Mouse (Mus musculus) heart, embryonic 12.5 days (tissue): ENCODE data around the gene Urb2. TPM values are rescaled to one million over a fixed set of nuclear protein-coding genes. Genes with fewer than 3 reads are reported as not detected.

Source experiments
- ATAC-seq: fragments of 200-750 bp; cut with Nextera tagmentation; 2 replicates; pipeline ENCODE4 v1.8.0; 2017; ENCODE audit warnings: moderate TSS enrichment, moderate library complexity; ENCODE audit not compliant: insufficient number of reproducible peaks, low FRiP score
- H3K27ac ChIP-seq: fragments of 300-500 bp; sonication (generic); 2 replicates; pipeline ENCODE4 v1.5.1; 2016; ENCODE audit warnings: mild to moderate bottlenecking, moderate library complexity; ENCODE audit not compliant: poor library complexity, severe bottlenecking
- H3K27me3 ChIP-seq: fragments of 300-500 bp; sonication (generic); replicated peaks from 2 replicates; pipeline ENCODE4 v1.6.1; 2016; ENCODE audit warnings: mild to moderate bottlenecking, moderate library complexity
- H3K36me3 ChIP-seq: fragments of 300-500 bp; sonication (generic); 2 replicates; pipeline ENCODE4 v1.6.1; 2016; ENCODE audit warnings: mild to moderate bottlenecking, moderate library complexity
- H3K4me1 ChIP-seq: fragments of 300-500 bp; sonication (generic); replicated peaks from 2 replicates; pipeline ENCODE4 v1.6.1; 2016; ENCODE audit warnings: mild to moderate bottlenecking
- H3K4me2 ChIP-seq: fragments of 300-500 bp; sonication (generic); 2 replicates; pipeline ENCODE4 v1.6.1; 2016; ENCODE audit warnings: mild to moderate bottlenecking, moderate library complexity
- H3K4me3 ChIP-seq: fragments of 300-500 bp; sonication (generic); 2 replicates; pipeline ENCODE4 v1.5.1; 2016; ENCODE audit warnings: mild to moderate bottlenecking
- H3K9ac ChIP-seq: fragments of 300-500 bp; sonication (generic); 2 replicates; pipeline ENCODE4 v1.6.1; 2016; ENCODE audit warnings: mild to moderate bottlenecking, moderate library complexity
- H3K9me3 ChIP-seq: fragments of 300-500 bp; sonication (generic); replicated peaks from 2 replicates; pipeline ENCODE4 v1.6.1; 2016; ENCODE audit warnings: mild to moderate bottlenecking, moderate library complexity
- WGBS: fragments of 180-500 bp; shearing (Covaris S2); methylation state at CpG from one replicate; pipeline ENCODE4 v1.1.7; 2016; 5-methylcytosine and 5-hydroxymethylcytosine counted together
- polyA plus RNA-seq: library from polyadenylated mRNA; unstranded; fragments of >200 nt; fragmentation: Nextera tagmentation; extraction: Ambion mirVana; gene quantifications from 2 replicates; pipeline ENCODE4 v1.2.1, GENCODE M21; 2016

Gene Urb2
- polyA plus RNA-seq = 5.6 TPM in 2 replicates

DNA sequence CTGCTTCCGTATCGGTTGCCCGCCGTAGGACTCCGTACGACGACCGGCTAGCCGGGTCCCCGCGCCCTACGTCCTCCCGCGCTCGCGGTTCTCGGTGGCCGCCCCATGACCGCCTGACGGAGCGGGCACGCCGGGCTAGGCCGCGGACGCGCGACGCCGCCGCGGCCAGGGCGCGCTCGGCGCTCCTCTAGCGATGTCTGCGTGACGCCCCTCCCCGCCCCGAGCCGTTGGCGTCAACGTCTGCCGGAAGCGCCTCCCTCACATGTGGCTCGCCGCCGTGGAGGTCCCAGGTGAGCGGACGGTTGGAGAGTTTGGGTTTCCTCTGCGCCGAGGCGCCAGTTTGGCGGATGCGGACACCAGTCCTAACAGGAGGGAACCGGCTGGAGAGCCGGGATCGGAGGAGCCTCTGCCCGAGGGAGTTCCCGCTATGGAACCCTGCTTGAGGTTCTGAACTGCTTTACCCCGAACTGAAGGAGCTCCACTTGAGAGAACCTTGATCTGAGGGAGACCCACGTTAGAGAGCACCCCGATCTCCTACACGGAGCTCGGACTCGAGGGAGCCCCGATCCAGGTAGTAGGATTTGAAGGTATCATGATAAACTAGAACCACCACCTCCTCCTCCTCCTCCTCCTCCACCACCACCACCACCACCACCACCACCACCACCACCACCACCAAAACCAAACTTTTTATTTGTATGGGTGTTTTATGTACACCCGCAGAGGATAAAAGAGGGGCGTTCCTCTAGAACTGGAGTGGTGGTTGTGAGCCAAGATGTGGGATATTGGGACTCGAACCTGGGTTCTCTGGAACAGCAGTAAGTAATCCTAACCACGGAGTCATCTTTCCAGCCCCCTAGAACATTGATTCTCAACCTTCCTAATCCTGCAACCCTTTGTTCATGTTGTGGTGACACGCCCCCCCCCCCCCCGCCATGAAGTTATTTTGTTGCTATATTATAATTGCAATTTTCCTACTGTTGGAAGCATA lies at the start of gene Urb2, which contains the start of gene Taf5l:
Urb2 (plus strand) TSS at position 272 of the 991 bp plus-strand sequence.
Taf5l (minus strand) TSS at position 161 of the 991 bp plus-strand sequence.
- 1% methylated on average over 74 of the region's 74 CpGs for WGBS
- Histone ChIP-seq H3K4me1 (peaks cover 32% of the 10 kb centered on the region), H3K4me3 (peak within 1 kb of the TSS; percentile 81), H3K27me3 (no peaks in the 10 kb centered on the region), H3K9ac (peak within 1 kb of the TSS; percentile 73), H3K36me3 (peaks cover 24% of the 10 kb centered on the region), H3K9me3 (no peaks in the 10 kb centered on the region), H3K27ac (peak within 1 kb of the TSS; percentile 84), H3K4me2 (peak within 1 kb of the TSS; percentile 87)
- peak; percentile 92 for ATAC-seq

DNA sequence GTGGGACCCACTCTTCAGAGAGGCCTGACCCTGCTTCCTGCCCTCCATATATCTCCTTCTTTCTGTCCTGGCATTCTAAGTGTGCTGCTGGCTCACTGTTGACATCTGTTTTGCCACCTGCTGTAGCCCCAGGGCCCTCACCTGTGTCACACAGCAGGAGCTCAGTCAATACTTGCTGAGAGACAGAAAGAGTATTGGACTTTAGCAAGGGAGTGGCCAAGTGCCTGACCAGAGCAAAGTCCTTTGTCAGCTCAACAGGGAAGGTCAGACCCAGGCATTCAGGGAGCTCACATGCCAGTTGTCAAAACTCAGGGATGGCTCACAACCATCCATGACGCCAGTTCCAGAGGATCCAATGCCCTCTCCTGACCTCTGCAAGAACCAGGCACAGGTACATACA lies 47.8 kb upstream of the Urb2 start:
- Histone ChIP-seq H3K4me3 (no peak overlapping the region), H3K9ac (no peak overlapping the region), H3K27me3 (no peaks in the 10 kb centered on the region), H3K4me1 (peaks cover 13% of the 10 kb centered on the region), H3K9me3 (no peaks in the 10 kb centered on the region), H3K36me3 (peaks cover 24% of the 10 kb centered on the region; the same call in 1 of the 2 replicates), H3K4me2 (no peak overlapping the region; the same call in 1 of the 2 replicates), H3K27ac (no peak overlapping the region)
- WGBS = 71% methylated on average over 1 of the region's 1 CpGs
- no peak for ATAC-seq

DNA sequence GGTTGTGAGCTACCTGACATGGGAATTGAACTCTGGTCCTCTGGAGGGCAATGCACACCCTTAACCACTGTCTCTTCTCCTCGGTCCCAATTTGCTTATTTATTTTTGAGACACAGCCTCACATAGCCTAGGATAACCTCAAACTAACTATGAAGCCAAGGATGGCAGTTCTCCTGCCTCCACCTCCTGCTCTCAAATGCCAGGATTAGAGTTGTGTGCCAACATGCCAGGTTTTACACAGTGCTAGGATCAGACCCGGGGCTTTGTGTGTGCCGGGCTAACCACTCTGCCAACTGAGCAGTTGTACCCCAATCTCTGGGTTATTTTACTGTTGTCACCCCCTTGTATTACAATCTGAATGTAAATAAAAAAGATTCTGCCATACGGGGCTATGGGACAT lies 43.8 kb upstream of the Urb2 start:
- Histone ChIP-seq H3K4me1 (peaks cover 48% of the 10 kb centered on the region), H3K9me3 (no peaks in the 10 kb centered on the region), H3K27ac (peak overlapping the region; percentile 86), H3K4me3 (peak overlapping the region; percentile 97), H3K4me2 (peak overlapping the region; percentile 57), H3K9ac (peak overlapping the region; percentile 34; the same call in 1 of the 2 replicates), H3K36me3 (peaks cover 9% of the 10 kb centered on the region; the same call in 1 of the 2 replicates), H3K27me3 (no peaks in the 10 kb centered on the region)
- no peak for ATAC-seq
- 86% methylated on average over 4 of the region's 4 CpGs for WGBS

DNA sequence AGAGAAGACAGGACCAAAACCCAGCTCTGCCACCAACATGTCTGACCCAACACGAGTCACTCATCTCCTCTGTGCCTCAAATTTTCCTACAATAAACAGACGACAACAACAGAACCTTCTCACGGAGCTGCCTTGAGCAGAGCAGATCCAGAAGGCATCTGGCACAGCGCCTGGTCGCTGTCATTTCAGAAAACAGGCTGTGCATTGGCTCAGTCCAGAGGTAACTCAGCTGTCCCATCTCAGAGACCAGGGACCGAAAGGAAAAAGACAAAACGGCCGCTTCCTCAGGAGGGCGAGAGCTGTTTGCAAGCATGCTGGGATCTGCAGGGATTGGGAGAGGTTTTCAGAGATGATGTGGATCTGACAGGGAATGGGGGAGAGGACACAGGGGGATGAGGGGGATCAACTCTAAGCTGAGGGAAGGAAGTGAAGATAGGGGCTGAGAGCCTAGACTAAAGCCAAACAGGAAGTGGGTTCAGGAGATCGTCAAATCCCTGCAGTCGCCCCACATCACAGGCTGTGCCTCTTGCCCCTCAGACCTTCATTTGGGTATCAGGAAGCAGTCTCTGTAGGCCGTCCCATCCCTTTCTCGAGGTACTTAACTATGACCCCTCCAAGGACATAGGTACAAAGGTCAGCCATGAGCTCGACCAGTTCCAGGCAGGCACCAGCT lies 43.0 kb upstream of the Urb2 start:
- ATAC-seq = no peak
- Histone ChIP-seq H3K36me3 (peaks cover 9% of the 10 kb centered on the region; the same call in 1 of the 2 replicates), H3K9me3 (no peaks in the 10 kb centered on the region), H3K9ac (peak overlapping the region; percentile 34), H3K4me1 (peaks cover 48% of the 10 kb centered on the region), H3K4me3 (peak overlapping the region; percentile 97), H3K27me3 (no peaks in the 10 kb centered on the region), H3K27ac (peak overlapping the region; percentile 86), H3K4me2 (peak overlapping the region; percentile 57)
- 22% methylated on average over 14 of the region's 14 CpGs for WGBS

DNA sequence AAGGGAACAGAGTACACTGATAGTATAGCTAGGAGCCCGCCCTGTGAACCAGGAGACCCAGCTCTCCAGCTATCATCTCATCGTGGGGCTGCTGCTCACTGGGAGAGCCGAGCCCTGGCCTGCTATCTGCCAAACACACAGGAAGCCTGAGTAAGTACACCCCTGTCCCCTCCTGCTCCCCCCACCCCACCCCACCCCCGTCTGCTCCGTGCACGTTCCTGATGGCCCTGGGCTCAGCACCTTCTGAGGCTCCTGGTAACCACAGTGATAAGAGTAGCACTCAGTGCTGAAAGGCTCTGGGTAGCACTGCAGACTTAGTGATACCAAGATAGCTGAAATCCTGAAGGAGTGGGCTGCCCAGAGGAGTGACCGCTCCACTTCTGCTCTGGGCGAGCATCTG lies 42.4 kb upstream of the Urb2 start:
- no peaks in the 10 kb centered on the region for H3K27me3 ChIP-seq
- 13% methylated on average over 8 of the region's 8 CpGs for WGBS
- H3K36me3 ChIP-seq = peaks cover 9% of the 10 kb centered on the region; the same call in 1 of the 2 replicates
- peak; percentile 78 for ATAC-seq
- peak overlapping the region; percentile 34 for H3K9ac ChIP-seq
- H3K4me1 ChIP-seq = peaks cover 48% of the 10 kb centered on the region
- H3K4me2 ChIP-seq = peak overlapping the region; percentile 57
- H3K4me3 ChIP-seq = peak overlapping the region; percentile 97
- peak overlapping the region; percentile 86 for H3K27ac ChIP-seq
- H3K9me3 ChIP-seq = no peaks in the 10 kb centered on the region

DNA sequence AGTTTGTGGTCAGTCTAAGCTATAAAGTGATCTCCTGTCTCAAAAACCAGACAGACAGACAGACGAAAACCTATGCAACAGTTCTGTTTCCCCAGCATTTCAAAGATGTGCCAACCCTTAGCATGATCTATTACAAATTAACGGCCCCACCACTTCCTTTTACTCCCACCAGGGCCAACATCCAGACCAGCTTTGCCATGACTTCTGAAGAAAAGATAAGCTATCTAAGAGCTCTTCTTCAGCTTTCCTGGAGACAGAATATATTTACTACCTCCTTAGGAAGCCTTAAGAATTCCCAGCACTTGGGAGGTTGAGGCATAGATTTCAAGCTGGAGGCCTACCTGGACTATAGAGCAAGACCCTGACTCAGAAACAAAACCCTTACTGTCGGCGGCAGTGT lies 41.1 kb upstream of the Urb2 start:
- Histone ChIP-seq H3K9ac (peak overlapping the region; percentile 21), H3K4me3 (peak overlapping the region; percentile 97)
- WGBS = 39% methylated on average over 4 of the region's 4 CpGs

DNA sequence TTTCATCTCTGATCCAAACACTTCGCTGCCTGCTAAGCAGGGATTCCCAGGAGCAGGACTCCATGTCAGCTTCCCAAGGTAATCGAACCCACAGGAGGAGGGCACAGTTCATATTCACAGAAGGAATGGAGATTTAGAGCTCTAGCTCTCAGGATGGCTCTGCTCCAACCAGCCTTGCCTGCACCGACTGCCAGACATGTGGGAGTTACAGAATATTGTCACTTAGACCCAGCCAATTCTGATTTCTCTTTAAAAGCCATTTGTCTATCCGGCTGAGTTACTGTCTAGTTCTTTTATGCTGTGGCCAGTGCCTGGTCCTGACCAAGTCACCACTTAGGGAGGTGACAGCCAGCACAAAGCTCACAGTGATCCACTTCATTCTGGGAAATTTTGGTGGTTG lies 39.6 kb upstream of the Urb2 start:
- Histone ChIP-seq H3K9me3 (no peaks in the 10 kb centered on the region), H3K4me1 (peaks cover 48% of the 10 kb centered on the region), H3K4me2 (peak overlapping the region; percentile 93), H3K27ac (peak overlapping the region; percentile 8; the same call in 1 of the 2 replicates), H3K36me3 (no peaks in the 10 kb centered on the region), H3K9ac (peak overlapping the region; percentile 40), H3K27me3 (no peaks in the 10 kb centered on the region), H3K4me3 (peak overlapping the region; percentile 97)
- no peak for ATAC-seq
- WGBS = 36% methylated on average over 4 of the region's 4 CpGs

More for the DNA sequence above, 41.1 kb upstream of the Urb2 start:
- no peaks in the 10 kb centered on the region for H3K9me3 ChIP-seq
- peak overlapping the region; percentile 35; the same call in 1 of the 2 replicates for H3K27ac ChIP-seq
- H3K4me1 ChIP-seq = peaks cover 48% of the 10 kb centered on the region
- peak overlapping the region; percentile 57 for H3K4me2 ChIP-seq
- ATAC-seq = no peak
- H3K27me3 ChIP-seq = no peaks in the 10 kb centered on the region
- peaks cover 3% of the 10 kb centered on the region; the same call in 1 of the 2 replicates for H3K36me3 ChIP-seq

DNA sequence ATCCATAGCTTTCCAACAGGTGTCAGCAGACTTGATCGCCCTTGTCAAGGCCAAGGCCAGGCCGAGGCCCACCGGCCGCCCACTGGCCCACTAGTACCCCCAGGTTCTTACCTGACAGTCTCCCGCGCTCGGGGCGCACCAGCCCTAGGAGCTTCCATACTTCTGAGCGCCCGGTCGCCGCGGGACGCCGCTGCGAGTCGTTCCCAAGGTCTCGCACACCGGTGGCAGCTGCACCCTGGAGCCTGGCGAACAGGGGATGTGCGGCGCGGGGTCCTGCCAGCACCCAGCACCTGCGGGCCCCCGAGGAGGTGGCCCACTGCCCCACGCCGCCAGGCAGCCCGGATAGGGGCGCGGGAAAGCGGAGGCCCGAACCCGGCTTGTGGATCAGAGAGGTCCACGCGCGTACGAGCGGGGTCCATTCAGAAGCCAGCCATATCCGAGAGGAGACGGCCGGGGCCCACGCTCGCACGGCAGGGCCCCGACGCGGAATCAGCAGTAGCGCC lies 39.0 kb upstream of the Urb2 start:
- WGBS = under 1% methylated on average over 48 of the region's 48 CpGs
- Histone ChIP-seq H3K27me3 (no peaks in the 10 kb centered on the region), H3K9me3 (no peaks in the 10 kb centered on the region), H3K4me3 (peak overlapping the region; percentile 97), H3K9ac (peak overlapping the region; percentile 97), H3K36me3 (no peaks in the 10 kb centered on the region), H3K4me1 (peaks cover 46% of the 10 kb centered on the region), H3K27ac (peak overlapping the region; percentile 87), H3K4me2 (peak overlapping the region; percentile 93)
- peak; percentile 35 for ATAC-seq

DNA sequence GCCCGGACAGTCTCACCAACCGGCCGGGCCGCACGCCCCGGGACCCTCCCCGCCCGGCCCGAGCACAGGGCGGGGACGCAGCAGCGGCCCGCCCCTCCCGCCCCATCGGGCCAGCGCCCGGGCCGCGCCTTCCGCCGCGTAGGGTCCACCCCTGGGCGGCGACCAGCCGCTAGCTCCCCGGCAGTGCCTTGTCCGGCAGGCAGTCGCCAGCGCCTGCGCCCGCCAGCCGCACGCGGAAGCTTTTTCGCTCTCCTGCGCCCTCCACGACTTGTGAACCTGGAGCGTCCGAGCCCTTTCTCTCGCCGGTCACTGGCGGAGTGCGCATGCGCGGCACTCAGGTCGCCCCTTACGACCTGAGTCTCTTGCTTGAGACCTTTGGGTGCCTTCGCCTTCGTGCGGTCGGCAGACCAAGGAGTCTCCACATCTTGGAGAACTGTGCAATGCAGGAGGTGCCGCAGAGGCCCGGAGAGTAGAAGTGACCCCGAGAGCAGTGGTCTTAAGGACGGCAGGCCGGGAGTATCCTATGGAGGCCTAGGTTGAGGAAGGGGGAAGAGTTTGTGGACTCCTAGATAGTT lies 38.4 kb upstream of the Urb2 start, which contains the start of gene Abcb10:
Abcb10 (minus strand) TSS at position 297 of the 575 bp plus-strand sequence.
- H3K27ac ChIP-seq = peak within 1 kb of the TSS; percentile 87
- H3K4me3 ChIP-seq = peak within 1 kb of the TSS; percentile 97
- H3K36me3 ChIP-seq = no peaks in the 10 kb centered on the region
- ATAC-seq = peak; percentile 93
- under 1% methylated on average over 56 of the region's 56 CpGs for WGBS
- peak within 1 kb of the TSS; percentile 97 for H3K9ac ChIP-seq
- H3K4me1 ChIP-seq = peaks cover 41% of the 10 kb centered on the region
- no peaks in the 10 kb centered on the region for H3K9me3 ChIP-seq
- H3K4me2 ChIP-seq = peak within 1 kb of the TSS; percentile 93
- no peaks in the 10 kb centered on the region for H3K27me3 ChIP-seq

DNA sequence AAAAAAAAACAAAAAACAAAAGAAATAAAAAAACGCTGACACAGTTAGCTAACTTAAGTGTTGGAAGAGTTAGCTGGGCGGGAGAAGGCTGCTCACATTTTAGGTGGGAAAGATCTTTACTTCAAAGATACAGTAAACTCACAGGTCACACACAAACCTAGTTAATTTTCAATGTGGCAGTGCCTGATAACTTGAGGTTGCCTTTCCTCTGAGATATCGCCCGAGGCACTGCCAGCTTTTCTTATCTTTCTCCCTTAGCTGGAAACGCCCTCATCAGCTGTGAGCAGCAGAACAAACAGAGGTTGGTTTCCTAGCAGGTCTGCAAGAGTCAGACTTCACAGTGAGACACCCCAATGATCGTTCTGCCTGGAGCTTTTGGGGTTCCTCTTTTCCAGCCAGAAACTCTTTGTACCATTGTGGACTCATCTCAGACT lies 32.7 kb upstream of the Urb2 start:
- WGBS = 17% methylated on average over 6 of the region's 6 CpGs
- Histone ChIP-seq H3K9me3 (no peaks in the 10 kb centered on the region), H3K4me2 (peak overlapping the region; percentile 40), H3K9ac (no peak overlapping the region; the same call in 1 of the 2 replicates), H3K27me3 (no peaks in the 10 kb centered on the region), H3K36me3 (peaks cover 4% of the 10 kb centered on the region; the same call in 1 of the 2 replicates), H3K4me3 (no peak overlapping the region), H3K27ac (peak overlapping the region; percentile 88), H3K4me1 (peaks cover 28% of the 10 kb centered on the region)
- peak; percentile 90 for ATAC-seq
